Mouse (Mus musculus): Measurements from ENCODE around the gene Taok3.

Gene Taok3

GRCm38 (mm10) chr5:117146165-117146564, 26.2 kb downstream of the Taok3 start:
- DNase-seq (ENCODE audit: low spot score) = no peak

DNA sequence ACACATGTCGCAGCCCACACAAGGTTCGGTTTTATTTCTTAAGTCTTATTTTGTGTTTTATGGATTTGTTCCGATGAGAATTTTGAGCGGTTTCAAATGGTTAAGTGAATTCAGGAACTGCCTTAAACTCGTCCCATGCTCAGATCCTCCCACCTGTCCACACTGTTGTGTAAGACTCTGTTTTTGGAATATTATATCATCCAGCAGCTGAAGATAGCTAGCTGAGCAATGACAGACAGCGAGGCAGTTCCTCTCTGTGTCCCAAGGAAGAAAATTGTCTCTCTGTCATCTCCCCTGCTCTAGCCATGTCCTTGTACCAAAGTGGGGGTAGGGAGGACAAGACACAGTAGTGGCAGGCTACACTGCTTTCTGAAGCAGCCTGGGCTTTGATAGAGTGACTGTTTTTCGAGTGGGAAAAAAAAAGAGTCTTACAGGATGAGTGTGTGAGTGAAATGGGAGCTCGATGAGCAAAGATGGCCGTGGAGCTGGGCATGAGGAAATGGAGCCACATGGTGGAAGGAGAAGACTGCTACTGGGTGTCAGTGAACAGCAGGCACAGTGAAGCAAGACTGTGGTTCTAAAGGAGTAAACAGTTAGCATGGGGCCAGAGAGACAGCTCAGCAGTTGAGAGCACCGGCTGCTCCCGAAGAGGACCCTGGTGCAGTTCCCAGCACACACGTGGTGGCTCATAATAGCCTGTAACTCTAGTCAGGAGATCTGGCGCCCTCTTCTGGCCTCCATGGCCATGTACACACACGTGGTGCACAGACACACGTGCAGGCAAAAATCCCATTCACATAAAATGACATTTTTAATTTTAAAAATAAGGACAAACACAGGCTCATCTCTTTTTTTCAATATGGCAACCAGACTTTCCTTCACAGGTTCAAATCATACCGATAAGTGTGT, 27.5 kb downstream of the Taok3 start:
- no peak for DNase-seq (ENCODE audit: low spot score)

GRCm38 (mm10) chr5:117149054-117149942, 29.4 kb downstream of the Taok3 start:
- DNase-seq (ENCODE audit: low spot score) = no peak

GRCm38 (mm10) chr5:117150068-117150467, 30.1 kb downstream of the Taok3 start:
- DNase-seq (ENCODE audit: low spot score) = no peak

DNA sequence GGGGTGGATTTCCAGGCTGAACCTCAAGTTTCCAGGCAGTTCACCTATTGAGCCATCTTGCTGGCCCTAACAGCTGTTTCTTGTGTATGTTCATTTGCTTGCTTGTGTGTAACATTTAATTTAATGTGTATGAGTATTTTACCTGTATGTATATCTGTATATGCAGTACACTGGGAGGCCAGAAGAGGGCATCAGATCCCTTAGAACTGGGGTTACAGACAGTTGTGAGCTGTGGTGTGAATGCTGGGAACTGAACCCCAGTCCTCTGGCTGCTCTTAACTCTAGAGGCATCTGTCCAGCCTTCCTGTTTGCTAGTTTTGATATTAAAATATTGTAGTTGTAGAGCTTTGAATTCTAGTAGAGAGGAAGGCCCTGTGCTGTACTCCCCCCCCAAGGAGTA, 33.0 kb downstream of the Taok3 start:
- DNase-seq (ENCODE audit: low spot score) = no peak

GRCm38 (mm10) chr5:117153527-117154091, 33.7 kb downstream of the Taok3 start:
- no peak for DNase-seq (ENCODE audit: low spot score)

DNA sequence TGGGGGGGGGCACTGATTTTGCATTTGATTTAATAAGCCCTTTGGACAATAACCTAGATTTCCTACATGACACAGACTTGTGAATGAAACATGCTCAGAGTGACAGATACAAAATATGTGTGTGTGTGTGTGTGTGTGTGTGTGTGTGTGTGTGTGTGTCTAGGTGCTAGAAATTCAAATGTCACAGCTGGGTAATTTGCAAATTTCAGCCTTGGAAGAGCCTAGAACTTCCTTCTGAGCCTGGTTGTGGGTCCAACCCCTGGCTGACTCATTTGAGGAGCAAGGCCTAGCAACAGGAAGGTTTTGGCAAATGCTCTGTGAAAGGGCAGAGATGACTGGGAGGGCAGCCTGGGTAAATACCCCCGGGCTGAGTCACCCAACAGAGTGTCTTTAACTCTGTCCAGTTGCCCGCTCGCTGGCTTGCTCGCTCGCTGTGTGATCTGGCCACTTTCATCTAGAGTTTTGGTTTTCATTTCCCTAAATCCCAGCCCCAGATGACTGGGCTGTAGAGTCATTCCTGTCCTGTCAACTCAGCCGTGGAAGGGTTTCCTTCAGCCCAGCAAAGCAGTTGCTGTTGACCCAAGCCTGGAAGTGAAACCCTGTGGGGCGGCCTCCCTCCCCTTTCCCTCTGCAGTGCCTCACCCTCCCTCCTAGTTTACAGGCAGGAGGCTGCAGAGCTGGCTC, 38.5 kb downstream of the Taok3 start:
- DNase-seq (ENCODE audit: low spot score) = no peak

GRCm38 (mm10) chr5:117159326-117159725, 39.4 kb downstream of the Taok3 start:
- no peak for DNase-seq (ENCODE audit: low spot score)

DNA sequence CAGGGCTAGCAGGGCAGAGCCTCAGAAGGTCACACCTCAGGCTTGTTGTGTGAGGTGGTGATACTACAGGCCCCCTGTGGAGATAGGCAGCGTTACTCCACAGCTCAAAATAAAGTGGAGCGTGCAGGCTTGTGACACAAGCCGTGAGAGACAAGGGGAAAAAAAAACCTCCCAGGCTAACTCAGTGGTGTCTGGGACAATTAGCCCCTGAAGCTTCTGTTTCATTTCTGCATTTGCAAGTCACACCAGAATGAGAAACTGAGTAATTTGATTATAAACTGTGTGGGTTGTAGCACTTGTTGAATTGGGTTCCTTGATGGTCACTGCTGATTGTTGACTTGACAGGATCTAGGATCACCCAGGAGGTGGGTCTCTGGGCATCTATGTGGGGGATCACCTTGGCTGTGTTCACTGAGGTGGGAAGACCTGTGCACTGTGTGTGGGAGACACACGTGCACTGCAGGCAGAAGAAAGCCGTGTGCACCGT, 39.9 kb downstream of the Taok3 start:
- no peak for DNase-seq (ENCODE audit: low spot score)

- DNase-seq (ENCODE audit: low spot score) = no peak
These were observed 40.6 kb downstream of the Taok3 start for GRCm38 (mm10) chr5:117160499-117160898.

- no peak for DNase-seq (ENCODE audit: low spot score)
These were observed 43.9 kb downstream of the Taok3 start for GRCm38 (mm10) chr5:117163790-117164189.

DNA sequence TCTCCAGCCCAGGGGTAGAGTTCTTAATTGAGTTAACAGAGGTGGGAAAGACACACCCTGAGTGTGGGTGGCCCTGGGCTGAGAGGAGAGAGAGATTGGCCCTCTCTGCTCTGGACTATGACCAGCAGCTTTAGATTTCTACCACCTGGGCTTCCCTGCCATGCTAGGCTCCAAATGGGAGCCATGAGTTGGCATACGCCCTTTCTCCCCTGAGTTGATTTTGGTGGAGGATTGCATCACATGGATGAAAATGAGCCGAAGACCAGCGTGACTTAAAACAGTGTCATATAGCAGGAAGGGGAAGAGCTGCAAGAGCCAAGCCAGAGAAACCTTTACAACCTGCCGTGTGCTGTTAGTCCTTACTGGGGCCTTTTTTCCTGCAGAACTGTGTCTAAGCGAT, 44.6 kb downstream of the Taok3 start:
- no peak for DNase-seq (ENCODE audit: low spot score)

GRCm38 (mm10) chr5:117164923-117165322, 45.0 kb downstream of the Taok3 start:
- DNase-seq (ENCODE audit: low spot score) = no peak

DNA sequence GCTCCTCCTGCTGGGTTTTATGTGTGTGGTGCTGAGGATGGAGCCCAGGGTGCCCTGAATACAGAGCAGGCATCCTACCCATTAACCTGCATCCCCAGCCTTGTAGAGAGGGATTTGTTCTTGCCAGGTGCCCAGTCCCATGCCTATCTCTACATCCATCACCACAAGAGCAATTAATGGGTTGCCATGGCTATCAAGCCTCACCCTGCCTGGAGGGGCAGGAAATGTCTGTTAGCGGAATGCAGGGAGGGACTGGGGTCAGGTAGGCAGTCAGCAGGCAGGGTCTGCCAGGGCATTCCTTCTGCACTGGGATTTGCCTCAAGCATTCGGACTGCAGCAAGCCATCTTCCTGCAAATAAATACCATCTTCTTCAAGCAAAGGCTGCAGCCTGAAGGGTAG, 46.0 kb downstream of the Taok3 start:
- no peak for DNase-seq (ENCODE audit: low spot score)

DNA sequence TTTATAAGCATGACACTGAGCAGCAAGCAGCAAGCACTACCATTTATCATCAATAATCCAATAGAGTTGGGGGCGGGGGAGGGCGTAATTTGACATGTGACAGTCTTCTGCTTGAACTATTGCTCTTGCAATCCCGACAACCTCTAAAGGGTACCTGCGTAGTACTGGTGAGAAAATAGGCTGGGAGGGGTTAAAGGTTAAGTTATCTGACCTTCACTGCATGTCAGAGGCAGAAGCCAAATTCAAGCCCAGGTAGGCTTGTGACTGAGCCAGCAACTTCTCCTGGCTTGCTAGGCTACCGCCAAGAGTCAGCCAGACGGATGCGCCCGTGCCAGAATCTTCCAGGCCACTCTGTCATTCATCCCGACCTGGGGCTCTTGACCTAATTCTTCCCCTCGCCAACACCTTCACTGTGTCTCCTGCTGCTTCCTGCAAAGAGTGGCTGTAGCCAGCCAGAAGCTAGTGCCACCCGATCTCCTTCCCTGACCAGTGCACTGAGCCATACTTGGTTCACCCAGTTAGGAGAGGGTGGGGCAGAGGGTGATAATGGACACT, 47.0 kb downstream of the Taok3 start:
- DNase-seq (ENCODE audit: low spot score) = no peak

DNA sequence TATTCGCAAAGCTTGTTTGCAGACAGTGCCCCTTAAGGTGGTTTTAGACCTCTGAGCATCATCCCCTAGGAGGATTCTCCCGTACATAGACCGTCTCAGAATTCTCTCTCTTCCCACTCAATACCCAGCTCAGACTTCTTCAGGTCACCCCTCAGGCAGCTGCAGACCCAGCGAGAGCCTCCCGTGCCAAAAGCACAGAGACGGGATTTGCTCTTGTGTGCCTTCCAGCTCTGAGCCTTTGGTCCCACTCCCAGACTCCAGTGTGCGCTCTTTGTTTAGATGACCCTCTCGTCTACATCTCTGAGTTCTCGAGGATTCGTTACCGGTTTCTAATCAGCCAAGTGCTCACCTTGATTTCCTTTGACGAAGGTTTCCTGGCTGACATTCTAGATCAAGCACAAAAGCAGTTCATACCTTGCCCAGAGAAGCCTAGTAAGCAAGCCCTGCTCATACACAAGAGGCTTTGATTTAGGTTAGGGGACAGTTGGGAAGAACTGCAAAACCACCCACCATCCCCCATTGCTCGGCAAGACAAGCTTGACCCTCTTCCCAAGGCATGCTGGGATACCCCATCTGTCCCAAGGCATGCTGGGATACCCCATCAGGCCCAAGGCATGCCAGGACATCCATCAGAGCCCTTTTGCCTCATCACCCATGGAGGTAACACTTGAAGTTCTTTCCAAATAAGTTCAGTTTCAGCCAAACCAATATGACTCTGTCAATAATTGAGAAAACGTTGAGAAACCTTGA, 48.6 kb downstream of the Taok3 start:
- DNase-seq (ENCODE audit: low spot score) = no peak

DNA sequence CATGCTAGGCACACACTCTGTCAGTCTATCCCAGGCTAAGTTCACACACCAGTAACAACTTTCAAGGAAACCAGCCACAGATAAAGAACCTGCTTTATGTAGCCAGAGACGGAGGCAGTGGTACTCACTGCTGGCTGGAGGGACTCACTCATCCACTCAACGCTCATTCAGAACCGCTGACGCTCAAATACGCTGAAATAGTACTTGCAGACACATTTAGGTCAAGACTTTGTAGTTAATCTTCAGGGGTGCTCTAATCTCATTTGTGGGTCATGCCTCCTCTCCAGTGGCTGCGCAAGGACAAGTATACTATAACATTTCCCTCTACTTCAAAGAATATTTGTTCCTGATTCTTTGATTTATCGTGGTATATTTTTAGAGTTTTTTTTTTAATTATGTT, 54.1 kb downstream of the Taok3 start:
- no peak for DNase-seq (ENCODE audit: low spot score)

GRCm38 (mm10) chr5:117175896-117176295, 56.0 kb downstream of the Taok3 start:
- DNase-seq (ENCODE audit: low spot score) = no peak

GRCm38 (mm10) chr5:117178079-117178478, 58.1 kb downstream of the Taok3 start:
- DNase-seq (ENCODE audit: low spot score) = no peak

GRCm38 (mm10) chr5:117178486-117178885, 58.6 kb downstream of the Taok3 start:
- no peak for DNase-seq (ENCODE audit: low spot score)

GRCm38 (mm10) chr5:117181921-117182320, 62.0 kb downstream of the Taok3 start:
- DNase-seq (ENCODE audit: low spot score) = peak; percentile 39

Measured in testis, postnatal 14 days (tissue).